Mouse (Mus musculus): ENCODE data around the gene Olfr689. TPM values are rescaled to one million over a fixed set of nuclear protein-coding genes. Genes with fewer than 3 reads are reported as not detected.

Olfr689 gene
- not detected for total RNA-seq (2023)

GRCm38 (mm10) chr7:105310865-105311264 lies at the start of gene Olfr689:
Olfr689 (plus strand) TSS chr7:105311165.

DNA sequence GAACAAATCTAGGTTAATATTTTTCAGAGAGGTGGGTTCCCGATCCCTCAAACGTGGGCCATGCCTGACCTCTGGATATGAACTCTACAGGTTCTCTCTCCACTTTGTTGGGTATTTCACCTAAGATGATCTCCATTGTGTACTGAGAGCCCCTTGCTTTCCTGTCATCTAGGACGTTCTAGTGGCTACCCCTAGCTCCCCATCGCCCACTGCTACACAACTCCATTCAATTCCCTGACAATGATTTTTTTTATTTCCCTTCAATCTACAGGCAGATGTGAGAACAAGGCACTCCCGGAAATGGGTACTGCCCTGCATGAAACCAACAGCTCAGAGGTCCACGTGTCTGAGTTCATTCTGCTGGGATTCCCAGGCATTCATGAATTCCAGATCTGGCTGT lies 23.2 kb upstream of the Olfr689 start, which contains the start of gene Olfr688:
Gene Olfr688 (plus strand): TSS at position 301 of the 400 bp plus-strand sequence.

DNA sequence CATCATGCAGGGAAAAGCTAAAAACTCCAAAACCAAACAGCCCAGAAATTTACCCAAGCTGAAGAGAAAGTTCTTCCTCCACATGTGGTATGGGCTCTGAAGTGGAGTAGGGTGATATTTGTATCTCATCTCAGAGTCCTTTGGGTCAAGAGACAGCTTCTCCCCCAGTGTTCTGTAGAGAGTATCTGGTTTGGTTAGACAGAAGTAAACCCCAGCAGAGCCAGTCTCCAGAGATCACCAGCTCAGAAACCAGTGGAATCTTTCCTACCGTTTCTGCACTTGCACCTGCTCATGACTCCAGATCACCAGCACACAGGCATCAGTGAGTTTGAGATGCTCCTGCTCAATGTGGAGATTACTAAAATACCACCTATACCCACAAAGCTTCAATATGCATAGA lies 23.0 kb downstream of the Olfr689 start, which contains the start of gene Olfr690:
Gene Olfr690 (minus strand): TSS at position 101 of the 400 bp plus-strand sequence.

DNA sequence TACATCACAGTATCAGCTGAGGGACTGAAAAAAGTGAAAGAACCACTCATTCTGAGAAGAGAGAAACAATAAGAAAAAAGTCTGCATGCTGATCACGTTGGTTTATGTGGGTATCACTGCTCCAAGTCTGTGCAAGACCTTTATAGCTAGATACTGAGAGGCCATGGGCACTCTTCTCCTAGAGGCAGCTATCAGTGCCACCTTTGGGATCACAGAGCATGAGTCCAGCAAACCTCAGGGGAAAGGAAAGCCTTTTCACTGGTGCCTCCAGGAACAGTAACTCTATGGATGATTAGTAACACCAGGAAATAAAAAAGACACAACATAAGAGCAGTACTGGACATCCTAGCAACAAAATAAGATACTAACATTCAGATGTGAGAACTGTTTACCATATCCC lies 31.2 kb downstream of the Olfr689 start, which contains the start of gene Olfr691:
Gene Olfr691 (minus strand): TSS at position 101 of the 400 bp plus-strand sequence.

DNA sequence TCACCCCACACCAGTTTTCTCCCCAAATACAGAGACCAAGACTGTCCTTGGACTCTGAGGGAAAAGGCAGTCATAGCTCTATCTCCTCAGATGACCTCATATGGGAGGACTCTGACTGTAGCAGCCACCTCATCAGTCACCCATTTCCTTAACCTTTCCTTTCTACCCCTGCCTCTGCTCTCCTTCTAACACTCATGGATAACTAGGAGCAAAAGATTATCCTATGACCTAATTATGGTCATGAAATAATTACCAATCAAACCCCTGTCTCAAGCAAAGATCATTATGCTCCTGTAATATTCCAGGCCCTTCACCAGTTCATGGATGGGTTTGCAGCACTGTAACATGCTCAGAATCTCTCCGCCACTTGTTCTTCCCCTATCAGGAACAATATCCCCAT lies 57.0 kb downstream of the Olfr689 start, which contains the start of gene Olfr692:
Gene Olfr692 (plus strand): TSS at position 301 of the 400 bp plus-strand sequence.

Other genes starting within 250 kb of the Olfr689 start
- not detected for gene Olfr678, start 246.7 kb upstream of the Olfr689 start, total RNA-seq (2023)
- not detected for gene Olfr679, start 230.0 kb upstream of the Olfr689 start, total RNA-seq (2023)
- gene Olfr680-ps1, start 218.3 kb upstream of the Olfr689 start, total RNA-seq (2023), result not detected
- not detected for gene Olfr681, start 194.3 kb upstream of the Olfr689 start, total RNA-seq (2023)
- gene Olfr683, start 164.2 kb upstream of the Olfr689 start, total RNA-seq (2023), result not detected
- not detected for gene Olfr684, start 147.5 kb upstream of the Olfr689 start, total RNA-seq (2023)
- gene Olfr685, start 125.2 kb upstream of the Olfr689 start, total RNA-seq (2023), result not detected
- not detected for gene Olfr686, start 103.7 kb upstream of the Olfr689 start, total RNA-seq (2023)
- gene Olfr688, start 23.1 kb upstream of the Olfr689 start, total RNA-seq (2023), result not detected
- not detected for gene Olfr690, start 22.9 kb downstream of the Olfr689 start, total RNA-seq (2023)
- gene Olfr691, start 31.1 kb downstream of the Olfr689 start, total RNA-seq (2023), result not detected
- not detected for gene Olfr692, start 57.1 kb downstream of the Olfr689 start, total RNA-seq (2023)
- not detected for gene Gm5901, start 63.9 kb downstream of the Olfr689 start, total RNA-seq (2023)
- 10 to 100 TPM; 47.0 to 56.8 TPM for gene Fam160a2, start 88.9 kb downstream of the Olfr689 start, total RNA-seq (2023)
- gene Cnga4, start 93.4 kb downstream of the Olfr689 start, total RNA-seq (2023), result not detected
- gene Cckbr, start 114.6 kb downstream of the Olfr689 start, total RNA-seq (2023), result not detected
- not detected for gene Cavin3, start 171.1 kb downstream of the Olfr689 start, total RNA-seq (2023)
- gene Smpd1, start 243.2 kb downstream of the Olfr689 start, total RNA-seq (2023), result 10 to 100 TPM; 25.2 to 27.6 TPM

Data from B cell, adult 67 days (primary cell).